Mouse (Mus musculus) forebrain, embryonic 12.5 days (tissue): Measurements from ENCODE around the gene Vax1. TPM values are rescaled to one million over a fixed set of nuclear protein-coding genes. Genes with fewer than 3 reads are reported as not detected.

Source experiments
- ATAC-seq: fragments of 200-750 bp; cut with Nextera tagmentation; 2 replicates; pipeline ENCODE4 v1.8.0; 2017; ENCODE audit warnings: moderate TSS enrichment; ENCODE audit not compliant: low FRiP score
- H3K27ac ChIP-seq: fragments of 300-500 bp; sonication (generic); 2 replicates; pipeline ENCODE4 v1.5.1; 2016; ENCODE audit warnings: mild to moderate bottlenecking
- H3K27me3 ChIP-seq: fragments of 300-500 bp; sonication (generic); 2 replicates; pipeline ENCODE4 v1.6.1; 2016; ENCODE audit warnings: mild to moderate bottlenecking
- H3K36me3 ChIP-seq: fragments of 300-500 bp; sonication (generic); replicated peaks from 2 replicates; pipeline ENCODE4 v1.6.1; 2016; ENCODE audit warnings: mild to moderate bottlenecking
- H3K4me1 ChIP-seq: fragments of 300-500 bp; sonication (generic); 2 replicates; pipeline ENCODE4 v1.6.1; 2016
- H3K4me2 ChIP-seq: fragments of 300-500 bp; sonication (generic); 2 replicates; pipeline ENCODE4 v1.6.1; 2016; ENCODE audit warnings: mild to moderate bottlenecking, moderate library complexity
- H3K4me3 ChIP-seq: fragments of 300-500 bp; sonication (generic); replicated peaks from 2 replicates; pipeline ENCODE4 v1.5.1; 2016; ENCODE audit warnings: mild to moderate bottlenecking
- H3K9ac ChIP-seq: fragments of 300-500 bp; sonication (generic); 2 replicates; pipeline ENCODE4 v1.6.1; 2016; ENCODE audit warnings: mild to moderate bottlenecking
- H3K9me3 ChIP-seq: fragments of 300-500 bp; sonication (generic); 2 replicates; pipeline ENCODE4 v1.6.1; 2016
- WGBS: fragments of 180-500 bp; shearing (Covaris S2); methylation state at CpG from one replicate; pipeline ENCODE4 v1.1.7; 2016; 5-methylcytosine and 5-hydroxymethylcytosine counted together
- polyA plus RNA-seq: library from polyadenylated mRNA; unstranded; fragments of >200 nt; fragmentation: Nextera tagmentation; extraction: Ambion mirVana; gene quantifications from 2 replicates; pipeline ENCODE4 v1.2.1, GENCODE M21; 2016

Gene Vax1
- polyA plus RNA-seq = 4.2 and 6.8 TPM in 2 replicates

GRCm38 (mm10) chr19:59169936-59170765 lies at the start of gene Vax1:
TSS of gene Vax1 (minus strand) at chr19:59170056.
- Histone ChIP-seq H3K36me3 (no peaks in the 10 kb centered on the region), H3K27me3 (peaks cover 96% of the 10 kb centered on the region), H3K9me3 (no peaks in the 10 kb centered on the region), H3K9ac (peak within 1 kb of the TSS; percentile 85), H3K4me2 (peak within 1 kb of the TSS; percentile 74), H3K27ac (peak within 1 kb of the TSS; percentile 88), H3K4me3 (peak within 1 kb of the TSS; percentile 61), H3K4me1 (peaks cover 58% of the 10 kb centered on the region)
- under 1% methylated on average over 54 of the region's 54 CpGs for WGBS
- no peak; the same call in 1 of the 2 replicates for ATAC-seq

- Histone ChIP-seq H3K27me3 (peaks cover 9% of the 10 kb centered on the region; the same call in 1 of the 2 replicates), H3K9me3 (no peaks in the 10 kb centered on the region), H3K27ac (no peak within 1 kb of the TSS), H3K9ac (no peak within 1 kb of the TSS), H3K4me1 (peaks cover 4% of the 10 kb centered on the region; the same call in 1 of the 2 replicates), H3K36me3 (no peaks in the 10 kb centered on the region), H3K4me2 (no peak within 1 kb of the TSS), H3K4me3 (no peak within 1 kb of the TSS)
- WGBS = 86% methylated on average over 8 of the region's 8 CpGs
- no peak for ATAC-seq
These were observed 49.1 kb upstream of the Vax1 start, which contains the start of gene Kcnk18 for GRCm38 (mm10) chr19:59218991-59219390. TSS of gene Kcnk18 (plus strand) at chr19:59219214.

GRCm38 (mm10) chr19:59216891-59217290 lies 47.0 kb upstream of the Vax1 start:
- Histone ChIP-seq H3K27ac (no peak overlapping the region), H3K9me3 (no peaks in the 10 kb centered on the region), H3K4me3 (no peak overlapping the region), H3K9ac (no peak overlapping the region), H3K27me3 (peaks cover 9% of the 10 kb centered on the region; the same call in 1 of the 2 replicates), H3K4me1 (peaks cover 4% of the 10 kb centered on the region; the same call in 1 of the 2 replicates), H3K4me2 (no peak overlapping the region), H3K36me3 (no peaks in the 10 kb centered on the region)
- WGBS = 85% methylated on average over 3 of the region's 3 CpGs
- no peak for ATAC-seq

GRCm38 (mm10) chr19:59208986-59209385 lies 39.1 kb upstream of the Vax1 start:
- no peaks in the 10 kb centered on the region for H3K9me3 ChIP-seq
- H3K4me3 ChIP-seq = no peak overlapping the region
- no peak for ATAC-seq
- no peak overlapping the region for H3K27ac ChIP-seq
- WGBS = 75% methylated on average over 2 of the region's 2 CpGs
- no peaks in the 10 kb centered on the region for H3K36me3 ChIP-seq
- H3K4me2 ChIP-seq = no peak overlapping the region
- H3K9ac ChIP-seq = no peak overlapping the region
- H3K27me3 ChIP-seq = peaks cover 12% of the 10 kb centered on the region
- no peaks in the 10 kb centered on the region for H3K4me1 ChIP-seq

GRCm38 (mm10) chr19:59208475-59208874 lies 38.6 kb upstream of the Vax1 start:
- Histone ChIP-seq H3K27me3 (peaks cover 12% of the 10 kb centered on the region), H3K36me3 (no peaks in the 10 kb centered on the region), H3K4me1 (no peaks in the 10 kb centered on the region), H3K27ac (no peak overlapping the region), H3K9me3 (no peaks in the 10 kb centered on the region), H3K9ac (no peak overlapping the region), H3K4me2 (no peak overlapping the region), H3K4me3 (no peak overlapping the region)
- ATAC-seq = no peak
- 28% methylated on average over 5 of the region's 5 CpGs for WGBS

GRCm38 (mm10) chr19:59198161-59198560 lies 28.3 kb upstream of the Vax1 start:
- no peak overlapping the region for H3K4me2 ChIP-seq
- no peaks in the 10 kb centered on the region for H3K36me3 ChIP-seq
- H3K9ac ChIP-seq = no peak overlapping the region
- no peak for ATAC-seq
- 41% methylated on average over 7 of the region's 7 CpGs for WGBS
- H3K27ac ChIP-seq = no peak overlapping the region
- H3K9me3 ChIP-seq = 0 out of 2 replicates have a peak, but pooled peaks cover 3% of the 10 kb centered on the region
- H3K27me3 ChIP-seq = peaks cover 56% of the 10 kb centered on the region
- no peak overlapping the region for H3K4me3 ChIP-seq
- 0 out of 2 replicates have a peak, but pooled peaks cover 8% of the 10 kb centered on the region for H3K4me1 ChIP-seq

GRCm38 (mm10) chr19:59196111-59196666 lies 26.3 kb upstream of the Vax1 start:
- Histone ChIP-seq H3K27ac (0 out of 2 replicates have a peak overlapping the region, but pooled peaks have one; percentile 13), H3K9me3 (0 out of 2 replicates have a peak, but pooled peaks cover 3% of the 10 kb centered on the region), H3K4me3 (peak overlapping the region; percentile 8), H3K27me3 (peaks cover 71% of the 10 kb centered on the region), H3K9ac (peak overlapping the region; percentile 21; the same call in 1 of the 2 replicates), H3K4me1 (0 out of 2 replicates have a peak, but pooled peaks cover 8% of the 10 kb centered on the region), H3K36me3 (no peaks in the 10 kb centered on the region), H3K4me2 (peak overlapping the region; percentile 25; the same call in 1 of the 2 replicates)
- 2% methylated on average over 15 of the region's 15 CpGs for WGBS
- peak; percentile 89 for ATAC-seq

- no peaks in the 10 kb centered on the region for H3K36me3 ChIP-seq
- H3K27me3 ChIP-seq = peaks cover 80% of the 10 kb centered on the region
- 0 out of 2 replicates have a peak overlapping the region, but pooled peaks have one; percentile 8 for H3K4me3 ChIP-seq
- 0 out of 2 replicates have a peak, but pooled peaks cover 8% of the 10 kb centered on the region for H3K4me1 ChIP-seq
- H3K4me2 ChIP-seq = peak overlapping the region; percentile 25
- ATAC-seq = no peak
- WGBS = 7% methylated on average over 9 of the region's 9 CpGs
- H3K9ac ChIP-seq = no peak overlapping the region
- H3K27ac ChIP-seq = 0 out of 2 replicates have a peak overlapping the region, but pooled peaks have one; percentile 13
- no peaks in the 10 kb centered on the region for H3K9me3 ChIP-seq
These were observed 25.4 kb upstream of the Vax1 start for GRCm38 (mm10) chr19:59195181-59195770.

- WGBS = 2% methylated on average over 50 of the region's 50 CpGs
- H3K36me3 ChIP-seq = no peaks in the 10 kb centered on the region
- H3K27ac ChIP-seq = peak overlapping the region; percentile 37; the same call in 1 of the 2 replicates
- peak overlapping the region; percentile 33 for H3K4me3 ChIP-seq
- no peaks in the 10 kb centered on the region for H3K9me3 ChIP-seq
- peaks cover 9% of the 10 kb centered on the region; the same call in 1 of the 2 replicates for H3K4me1 ChIP-seq
- H3K9ac ChIP-seq = peak overlapping the region; percentile 56
- peak overlapping the region; percentile 46 for H3K4me2 ChIP-seq
- 0 out of 2 replicates have a peak, but pooled peaks have one; percentile 44 for ATAC-seq
- peaks cover 85% of the 10 kb centered on the region for H3K27me3 ChIP-seq
These were observed 24.3 kb upstream of the Vax1 start for GRCm38 (mm10) chr19:59193986-59194820.

- Histone ChIP-seq H3K9ac (peak overlapping the region; percentile 56), H3K27me3 (peaks cover 88% of the 10 kb centered on the region), H3K9me3 (no peaks in the 10 kb centered on the region), H3K4me3 (peak overlapping the region; percentile 33), H3K36me3 (no peaks in the 10 kb centered on the region), H3K4me1 (peaks cover 13% of the 10 kb centered on the region; the same call in 1 of the 2 replicates), H3K4me2 (peak overlapping the region; percentile 46), H3K27ac (peak overlapping the region; percentile 37; the same call in 1 of the 2 replicates)
- ATAC-seq = no peak
- 1% methylated on average over 10 of the region's 10 CpGs for WGBS
These were observed 23.6 kb upstream of the Vax1 start for GRCm38 (mm10) chr19:59193456-59193855.

GRCm38 (mm10) chr19:59192491-59192890 lies 22.6 kb upstream of the Vax1 start:
- Histone ChIP-seq H3K9me3 (no peaks in the 10 kb centered on the region), H3K9ac (no peak overlapping the region), H3K27me3 (peaks cover 87% of the 10 kb centered on the region), H3K4me3 (peak overlapping the region; percentile 10; the same call in 1 of the 2 replicates), H3K4me2 (peak overlapping the region; percentile 19; the same call in 1 of the 2 replicates), H3K4me1 (peaks cover 13% of the 10 kb centered on the region; the same call in 1 of the 2 replicates), H3K27ac (no peak overlapping the region), H3K36me3 (no peaks in the 10 kb centered on the region)
- no peak for ATAC-seq
- 10% methylated on average over 2 of the region's 2 CpGs for WGBS
